Mouse (Mus musculus): Measurements from ENCODE around the gene Adam15.

Gene Adam15

GRCm38 (mm10) chr3:89355512-89355902, 5.7 kb upstream of the Adam15 start:
- no peak for DNase-seq (ENCODE audit: low read depth, low spot score)

GRCm38 (mm10) chr3:89354816-89355511, 5.2 kb upstream of the Adam15 start:
- DNase-seq (ENCODE audit: low read depth, low spot score): peak; percentile 67

- DNase-seq (ENCODE audit: low read depth, low spot score): no peak
These were observed 1.5 kb upstream of the Adam15 start for GRCm38 (mm10) chr3:89351271-89351670.

GRCm38 (mm10) chr3:89348911-89349868, 606 bp downstream of the Adam15 start:
- no peak for DNase-seq (ENCODE audit: low read depth, low spot score)

- DNase-seq (ENCODE audit: low read depth, low spot score): no peak
These were observed 1.9 kb downstream of the Adam15 start for GRCm38 (mm10) chr3:89347916-89348315.

GRCm38 (mm10) chr3:89346815-89347540, 2.8 kb downstream of the Adam15 start:
- DNase-seq (ENCODE audit: low read depth, low spot score): no peak

GRCm38 (mm10) chr3:89343279-89343678, 6.5 kb downstream of the Adam15 start:
- no peak for DNase-seq (ENCODE audit: low read depth, low spot score)

DNA sequence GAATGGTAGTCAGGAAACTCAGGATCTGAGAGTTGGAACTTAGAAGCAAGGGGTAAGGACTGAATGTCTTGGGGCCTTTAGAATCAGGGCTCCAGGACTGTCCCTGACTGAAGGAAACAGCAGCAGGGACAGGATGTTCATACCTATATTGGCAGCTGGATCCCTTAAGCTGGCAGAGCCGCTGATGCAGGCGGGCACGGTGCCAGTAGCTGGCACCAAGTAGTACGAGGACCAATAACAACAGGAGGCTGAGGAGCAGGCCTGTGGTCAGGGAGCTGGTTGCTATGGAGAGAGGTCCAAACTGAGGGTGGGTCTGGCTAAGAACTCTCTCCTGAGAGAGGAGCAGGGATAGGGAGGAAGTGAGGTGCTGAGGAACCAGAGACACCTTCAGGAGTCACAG, 8.0 kb downstream of the Adam15 start:
- no peak for DNase-seq (ENCODE audit: low read depth, low spot score)

DNA sequence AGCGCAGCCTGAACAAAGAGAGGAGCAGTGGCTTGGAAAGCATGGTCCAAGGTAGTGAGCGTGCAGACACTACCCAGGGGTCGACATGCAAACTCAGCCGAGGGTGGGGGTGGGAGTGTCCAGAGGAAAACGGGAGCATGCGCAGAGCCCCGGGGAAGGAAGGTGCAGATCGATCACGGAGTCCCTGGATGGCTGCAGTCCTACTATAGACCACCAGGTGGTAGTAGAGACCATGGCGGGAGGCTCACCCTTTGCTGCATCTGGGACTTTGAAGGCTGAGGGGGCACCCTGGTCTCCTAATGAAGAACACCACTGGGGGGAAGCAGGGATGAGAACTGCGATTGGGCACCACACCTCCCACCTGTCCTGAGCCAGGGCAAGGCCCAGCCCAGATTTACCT, 9.3 kb downstream of the Adam15 start:
- peak; percentile 75 for DNase-seq (ENCODE audit: low read depth, low spot score)

- peak; percentile 73 for DNase-seq (ENCODE audit: low read depth, low spot score)
These were observed 10.4 kb downstream of the Adam15 start for GRCm38 (mm10) chr3:89339416-89339815.

GRCm38 (mm10) chr3:89337721-89338578, 11.8 kb downstream of the Adam15 start, which contains the start of gene Efna4:
Gene Efna4 (minus strand): TSS chr3:89338028.
- DNase-seq (ENCODE audit: low read depth, low spot score): peak; percentile 89

- no peak for DNase-seq (ENCODE audit: low read depth, low spot score)
These were observed 12.6 kb downstream of the Adam15 start for GRCm38 (mm10) chr3:89337062-89337720.

GRCm38 (mm10) chr3:89336529-89336928, 13.3 kb downstream of the Adam15 start:
- no peak for DNase-seq (ENCODE audit: low read depth, low spot score)

GRCm38 (mm10) chr3:89333053-89333452, 16.7 kb downstream of the Adam15 start:
- no peak for DNase-seq (ENCODE audit: low read depth, low spot score)

DNA sequence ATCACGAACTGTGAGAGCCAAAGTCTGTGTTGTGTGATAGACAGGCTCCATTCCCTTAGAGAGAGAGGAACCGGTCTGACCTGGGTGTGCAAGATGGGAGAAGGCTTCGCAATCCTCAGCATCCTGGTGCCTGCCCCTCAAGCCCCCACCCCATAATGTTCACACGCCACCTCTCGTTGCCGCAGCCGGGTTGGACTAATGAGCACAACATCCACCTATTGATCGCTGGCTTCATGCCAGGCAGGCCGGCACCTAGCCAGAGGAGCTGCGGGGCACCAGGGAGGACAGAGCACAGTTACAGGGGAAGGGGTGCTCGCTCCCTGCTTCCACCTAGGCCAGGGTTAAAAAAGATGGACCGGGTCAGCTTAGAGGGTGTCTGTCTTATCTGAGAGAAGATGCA, 17.3 kb downstream of the Adam15 start:
- DNase-seq (ENCODE audit: low read depth, low spot score): no peak

DNA sequence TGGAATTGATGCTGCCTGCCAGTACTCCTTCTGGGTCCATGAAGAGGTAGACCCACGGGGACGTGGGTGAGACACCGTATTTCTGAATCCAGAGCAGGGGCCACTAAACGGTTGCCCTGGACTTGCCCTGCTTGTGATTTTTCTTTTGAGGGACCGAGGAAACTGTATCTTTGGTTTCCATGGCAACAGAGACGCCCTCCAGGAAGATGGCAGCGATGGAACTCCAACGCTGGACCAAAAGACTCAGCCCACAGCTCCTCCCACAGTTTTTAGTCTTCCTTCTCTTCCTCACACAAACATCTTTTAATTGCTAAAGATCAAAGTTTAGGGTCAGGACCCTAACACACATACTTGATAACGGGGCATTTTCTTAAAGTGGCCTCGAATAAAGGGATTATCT, 17.8 kb downstream of the Adam15 start:
- DNase-seq (ENCODE audit: low read depth, low spot score): no peak

DNA sequence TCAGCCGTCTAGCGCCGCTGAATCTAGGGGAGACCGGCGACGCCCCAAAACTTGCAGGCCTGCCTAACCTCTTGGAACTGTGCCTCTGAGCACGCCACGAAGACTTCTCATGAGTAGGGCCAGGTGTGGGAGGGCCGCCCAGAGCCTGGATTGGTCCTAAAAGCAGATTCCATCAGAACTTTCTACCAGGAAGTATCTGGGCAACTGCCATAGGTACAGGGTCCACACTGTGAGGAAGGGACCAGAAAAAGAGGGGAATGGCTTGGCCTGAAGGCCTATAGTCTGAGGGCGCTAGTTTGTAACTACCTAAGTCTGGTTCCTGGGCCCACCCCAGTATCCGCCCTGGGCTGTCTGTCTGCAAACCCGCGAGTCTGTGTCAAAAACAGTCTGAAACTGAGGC, 18.2 kb downstream of the Adam15 start:
- DNase-seq (ENCODE audit: low read depth, low spot score): no peak

- no peak for DNase-seq (ENCODE audit: low read depth, low spot score)
These were observed 18.8 kb downstream of the Adam15 start for GRCm38 (mm10) chr3:89330948-89331347.

- no peak for DNase-seq (ENCODE audit: low read depth, low spot score)
These were observed 19.4 kb downstream of the Adam15 start for GRCm38 (mm10) chr3:89330346-89330745.

- no peak for DNase-seq (ENCODE audit: low read depth, low spot score)
These were observed 21.2 kb downstream of the Adam15 start for GRCm38 (mm10) chr3:89328623-89329022.

All from A20 (cell line).